Mouse (Mus musculus): ENCODE measurements around the gene Zfp410.
"Not testable (repeated sequence)": the region's sequence is repeated elsewhere in the genome, so short reads cannot be mapped to it uniquely, and the experiment has no call there.

The Zfp410 gene

DNA sequence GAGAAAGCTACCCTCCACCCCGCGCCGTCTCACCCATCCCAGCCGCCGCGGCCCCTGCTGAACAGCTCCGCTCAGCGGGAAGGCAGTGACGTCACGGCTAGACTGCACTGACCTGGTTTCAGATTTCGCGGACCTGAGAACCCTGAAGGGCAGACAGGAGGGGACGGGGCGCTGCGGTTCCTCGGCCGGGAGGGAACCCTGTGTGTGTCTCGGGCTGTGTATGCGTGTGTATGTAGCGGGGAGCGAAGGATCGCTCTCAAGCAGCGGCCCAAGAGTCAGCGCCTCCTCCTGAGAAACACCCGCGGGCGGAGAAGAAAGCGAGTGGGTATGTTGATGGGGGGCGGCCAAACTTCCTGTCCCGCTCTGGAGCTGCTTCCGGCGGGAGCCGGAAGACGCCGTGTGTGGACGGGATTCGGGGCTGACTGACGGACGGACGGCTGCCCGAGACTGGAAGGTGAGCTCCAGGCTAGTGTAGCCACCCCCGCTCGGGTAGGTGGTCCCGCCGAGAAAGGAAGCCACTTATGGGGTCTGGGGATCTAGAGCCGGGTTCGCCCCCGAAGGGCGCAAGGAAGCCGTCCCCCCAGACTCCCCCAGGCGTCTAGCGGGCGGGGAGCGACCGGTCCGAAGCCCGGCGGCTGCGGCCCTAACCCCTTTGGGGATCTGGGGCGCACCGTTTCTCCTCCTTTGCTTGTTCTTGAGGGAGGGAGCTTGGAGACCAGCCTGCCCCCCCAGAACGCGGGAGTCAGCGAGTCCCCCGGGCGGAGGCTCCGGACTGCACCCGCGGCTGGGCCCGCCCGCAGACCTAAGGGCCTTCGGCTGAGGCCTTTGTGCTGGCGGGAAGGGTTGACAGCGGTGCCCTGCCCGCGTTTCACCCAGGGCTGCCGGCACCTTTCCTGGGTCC lies at the start of gene Zfp410:
Zfp410 (plus strand) TSS at position 132 of the 901 bp plus-strand sequence.
- DNase-seq (ENCODE audit: low spot score) = peak; percentile 88

- DNase-seq (ENCODE audit: low spot score) = no peak
Observed at GRCm38 (mm10) chr12:84267264-84267663, 49.4 kb upstream of the Zfp410 start.

- no peak for DNase-seq (ENCODE audit: low spot score)
Observed at GRCm38 (mm10) chr12:84273366-84273765, 43.3 kb upstream of the Zfp410 start.

GRCm38 (mm10) chr12:84275288-84275687 lies 41.4 kb upstream of the Zfp410 start:
- no peak for DNase-seq (ENCODE audit: low spot score)

- no peak for DNase-seq (ENCODE audit: low spot score)
Observed at GRCm38 (mm10) chr12:84276288-84276687, 40.4 kb upstream of the Zfp410 start.

DNA sequence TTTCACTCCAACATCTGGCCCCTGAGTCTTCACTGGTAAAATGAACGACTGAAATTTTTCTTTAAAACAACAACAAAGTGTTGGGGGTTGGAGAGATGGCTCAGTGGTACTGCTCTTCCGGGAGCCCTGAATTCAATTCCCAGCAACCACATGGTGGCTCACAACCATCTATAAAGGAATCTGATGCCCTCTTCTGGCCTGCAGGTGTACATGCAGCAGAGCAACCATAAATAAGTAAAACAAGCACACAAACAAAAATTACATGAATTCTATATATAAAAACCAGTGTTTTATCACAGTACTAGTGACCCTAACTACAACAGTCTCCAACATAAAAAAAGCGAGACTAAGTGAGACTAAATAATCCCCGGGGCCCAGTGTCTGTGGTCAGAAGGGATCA lies 39.9 kb upstream of the Zfp410 start:
- no peak for DNase-seq (ENCODE audit: low spot score)

DNA sequence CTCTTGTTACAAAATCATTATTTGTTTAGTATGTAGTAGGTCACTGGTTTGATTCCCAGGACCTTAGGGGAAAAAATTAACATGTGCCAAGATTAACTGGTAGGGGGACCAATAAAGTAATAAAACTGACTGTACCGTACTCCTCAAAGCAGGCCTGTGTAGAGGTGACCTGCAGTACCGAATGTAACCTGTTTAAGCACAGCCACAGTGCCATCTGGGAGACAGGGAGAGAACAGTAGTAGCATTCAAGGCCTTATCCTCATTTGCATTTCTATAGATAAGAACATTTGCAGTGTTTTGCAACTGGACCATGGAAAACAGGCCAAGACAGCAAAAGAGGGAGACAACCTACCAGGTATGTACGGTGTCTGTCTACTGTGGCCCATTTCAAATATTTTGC lies 38.8 kb upstream of the Zfp410 start:
- DNase-seq (ENCODE audit: low spot score) = no peak

- no peak for DNase-seq (ENCODE audit: low spot score)
Observed at GRCm38 (mm10) chr12:84278901-84279300, 37.8 kb upstream of the Zfp410 start.

GRCm38 (mm10) chr12:84284391-84284790 lies 32.3 kb upstream of the Zfp410 start:
- no peak for DNase-seq (ENCODE audit: low spot score)

- DNase-seq (ENCODE audit: low spot score) = peak; percentile 99
Observed at GRCm38 (mm10) chr12:84284885-84285592, 31.6 kb upstream of the Zfp410 start, which contains the start of gene Ptgr2. Ptgr2 (plus strand) TSS chr12:84285232.

DNA sequence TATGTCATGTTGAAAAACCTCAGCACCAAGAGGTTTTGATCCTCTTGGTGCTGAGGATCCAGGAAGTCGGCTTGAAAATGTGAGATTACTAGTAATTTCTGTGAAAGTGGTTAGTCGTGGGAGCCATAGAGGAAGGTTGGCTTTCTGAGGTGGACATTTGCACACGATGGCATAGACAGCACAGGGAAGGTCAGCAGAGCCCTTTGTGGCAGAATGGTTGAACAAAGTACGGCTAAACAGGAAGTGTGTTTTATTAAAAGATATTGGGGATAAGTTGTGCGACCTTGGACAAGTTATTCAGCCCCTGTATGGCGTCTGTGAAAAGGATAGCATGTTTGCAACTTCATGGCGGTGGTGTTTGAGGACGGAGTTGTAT lies 31.1 kb upstream of the Zfp410 start:
- DNase-seq (ENCODE audit: low spot score) = peak; percentile 28

GRCm38 (mm10) chr12:84288461-84288860 lies 28.2 kb upstream of the Zfp410 start:
- peak; percentile 42 for DNase-seq (ENCODE audit: low spot score)

- no peak for DNase-seq (ENCODE audit: low spot score)
Observed at GRCm38 (mm10) chr12:84297851-84298250, 18.8 kb upstream of the Zfp410 start.

- DNase-seq (ENCODE audit: low spot score) = no peak
Observed at GRCm38 (mm10) chr12:84299265-84299664, 17.4 kb upstream of the Zfp410 start.

DNA sequence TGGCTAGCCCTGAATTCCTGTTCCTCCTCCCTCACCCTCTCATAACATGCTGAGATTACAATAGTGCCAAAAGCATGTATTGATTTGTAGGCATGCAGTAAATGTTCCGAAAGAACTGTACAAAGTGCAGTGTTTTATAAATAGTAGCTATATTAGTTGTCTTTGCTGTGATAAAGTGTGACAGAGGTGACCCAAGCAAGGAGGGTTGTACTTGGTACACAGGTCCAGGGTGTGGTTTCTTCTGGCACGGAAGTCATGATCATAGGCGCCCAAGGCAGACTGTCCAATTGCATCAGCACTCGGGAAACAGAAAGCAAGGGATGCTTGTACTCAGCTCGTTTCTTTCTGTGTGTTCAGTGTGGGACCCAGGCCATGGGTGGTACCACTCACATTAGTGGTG lies 12.6 kb upstream of the Zfp410 start:
- DNase-seq (ENCODE audit: low spot score) = no peak

- DNase-seq (ENCODE audit: low spot score) = no peak
Observed at GRCm38 (mm10) chr12:84304554-84304953, 12.1 kb upstream of the Zfp410 start.

DNA sequence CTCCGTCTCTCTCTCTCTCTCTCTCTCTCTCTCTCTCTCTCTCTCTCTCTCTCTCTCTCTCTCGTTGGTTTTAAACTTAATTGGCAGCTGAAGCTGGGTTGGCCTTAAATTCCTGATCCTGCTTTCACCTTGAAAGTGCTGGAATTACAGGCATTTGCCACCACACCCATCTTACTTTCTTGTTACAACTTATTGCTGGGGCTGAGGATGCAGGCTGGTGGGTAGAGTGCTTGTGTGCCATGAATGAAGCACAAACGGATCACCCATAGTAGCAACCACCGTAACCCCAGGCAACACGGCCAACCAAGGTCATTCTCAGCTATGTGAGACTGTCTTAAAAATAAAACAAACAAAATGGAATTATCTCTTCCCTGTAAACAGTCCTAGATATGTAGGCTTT lies 5.3 kb upstream of the Zfp410 start:
- no peak for DNase-seq (ENCODE audit: low spot score)

- DNase-seq (ENCODE audit: low spot score) = no peak
Observed at GRCm38 (mm10) chr12:84316006-84316405, 646 bp upstream of the Zfp410 start.

- DNase-seq (ENCODE audit: low spot score) = no peak
Observed at GRCm38 (mm10) chr12:84327111-84327512, 10.5 kb downstream of the Zfp410 start.

GRCm38 (mm10) chr12:84336963-84337625 lies 20.4 kb downstream of the Zfp410 start:
- DNase-seq (ENCODE audit: low spot score) = no peak

DNA sequence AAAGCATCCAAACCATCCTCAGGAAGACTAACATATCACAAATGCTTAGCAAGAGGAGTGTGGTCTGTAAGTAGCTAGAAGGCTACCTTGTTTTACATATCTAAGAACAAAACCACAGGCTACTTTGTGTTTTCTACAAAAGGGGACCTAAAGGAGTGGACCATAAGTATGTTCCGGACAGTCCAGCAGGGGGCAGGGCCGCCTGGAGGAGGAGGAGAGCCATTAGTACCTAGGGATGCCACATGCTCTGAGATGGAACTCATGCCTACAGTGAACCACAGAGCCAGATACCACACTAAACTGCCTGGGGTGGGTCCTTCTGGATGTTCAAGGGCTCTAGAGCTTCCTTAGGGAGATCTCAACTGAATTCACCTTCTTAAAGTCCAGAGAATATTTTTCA lies 30.5 kb downstream of the Zfp410 start:
- peak; percentile 58 for DNase-seq (ENCODE audit: low spot score)

- DNase-seq (ENCODE audit: low spot score) = not testable (repeated sequence)
Observed at GRCm38 (mm10) chr12:84358699-84359098, 42.0 kb downstream of the Zfp410 start.

All from retina, embryonic 14.5 days (tissue).